Mouse (Mus musculus) CH12.LX (cell line): ENCODE results near the gene Agfg2. TPM values are rescaled to one million over a fixed set of nuclear protein-coding genes. Genes with fewer than 3 reads are reported as not detected.
A peak's percentile ranks its signal among the peaks of the same experiment; 100 is the strongest.

ENCODE experiments used
- DNase-seq: peaks from one replicate; pipeline ENCODE4 v3.0.0-alpha.2; 2013; ENCODE audit errors: extremely low read depth
- H3K27ac ChIP-seq: 2 replicates; pipeline ENCODE4 v1.5.1; 2012; ENCODE audit warnings: low read depth, mild to moderate bottlenecking, control low read depth, moderate library complexity; ENCODE audit not compliant: insufficient read depth
- H3K27me3 ChIP-seq: replicated peaks from 2 replicates; pipeline ENCODE3; 2012; ENCODE audit warnings: inconsistent platforms
- H3K36me3 ChIP-seq, 2 experiments: replicated peaks in 1 of 2; 2 replicates each; pipeline versions ENCODE3 to v1.6.1; 2012; ENCODE audit warnings: inconsistent platforms in 1 of 2, low read length in 1 of 2, mild to moderate bottlenecking in 1 of 2, mixed read lengths in 1 of 2, moderate library complexity in 1 of 2; ENCODE audit not compliant: control insufficient read depth in 1 of 2, insufficient read depth in 1 of 2
- H3K4me1 ChIP-seq, 2 experiments: 2 replicates each; pipeline ENCODE4 v1.6.1; 2012; ENCODE audit warnings: inconsistent platforms in 1 of 2, moderate library complexity in 1 of 2; ENCODE audit not compliant: insufficient read depth in 2 of 2, control insufficient read depth in 1 of 2
- H3K4me2 ChIP-seq: 2 replicates; pipeline ENCODE4 v1.6.1; 2012; ENCODE audit warnings: low read depth, mild to moderate bottlenecking, control low read depth; ENCODE audit not compliant: poor library complexity, insufficient read depth, severe bottlenecking
- H3K4me3 ChIP-seq, 3 experiments: fragments of 150-350 bp in 1 of 3; sonication (generic) in 1 of 3; replicated peaks in 1 of 3; 2 replicates each; pipeline versions ENCODE3 to v1.5.1; 2011 to 2012; ENCODE audit warnings: low read depth in 2 of 3, low read length in 2 of 3, mild to moderate bottlenecking in 2 of 3, moderate library complexity in 2 of 3, control low read depth in 1 of 3, improper control_type of control experiment in 1 of 3, inconsistent platforms in 1 of 3, mixed read lengths in 1 of 3; ENCODE audit not compliant: poor library complexity in 1 of 3
- H3K79me2 ChIP-seq: replicated peaks from 2 replicates; pipeline ENCODE4 v1.6.1; 2012; ENCODE audit warnings: mild to moderate bottlenecking, moderate library complexity; ENCODE audit not compliant: control insufficient read depth, poor library complexity, insufficient read depth, severe bottlenecking; ENCODE audit errors: extremely low read depth
- H3K9ac ChIP-seq: 2 replicates; pipeline ENCODE4 v1.6.1; 2012; ENCODE audit warnings: low read depth, mild to moderate bottlenecking, control low read depth, moderate library complexity; ENCODE audit not compliant: insufficient read depth
- H3K9me3 ChIP-seq: replicated peaks from 2 replicates; pipeline ENCODE3; 2012; ENCODE audit warnings: low read length, inconsistent platforms, mixed read lengths
- BHLHE40 ChIP-seq: IDR thresholded peaks from 2 replicates; pipeline ENCODE4 v1.6.1; 2011; ENCODE audit warnings: mild to moderate bottlenecking, low read depth, low read length, improper control_type of control experiment
- CTCF ChIP-seq, 2 experiments: IDR thresholded peaks in 1 of 2; conservative IDR thresholded peaks in 1 of 2; 2 replicates each; pipeline ENCODE4 v1.5.1; 2011 to 2012; ENCODE audit warnings: low read depth in 2 of 2, low read length in 2 of 2, improper control_type of control experiment in 1 of 2, inconsistent platforms in 1 of 2, mild to moderate bottlenecking in 1 of 2, moderate library complexity in 1 of 2
- E2F4 ChIP-seq: IDR thresholded peaks from 2 replicates; pipeline ENCODE4 v1.6.1; 2011; ENCODE audit warnings: low read depth, low read length, improper control_type of control experiment; ENCODE audit not compliant: insufficient replicate concordance
- ELF1 ChIP-seq: IDR thresholded peaks from 2 replicates; pipeline ENCODE4 v1.6.1; 2014; ENCODE audit warnings: low read depth, mild to moderate bottlenecking, inconsistent platforms, low read length, improper control_type of control experiment
- EP300 ChIP-seq: IDR thresholded peaks from 2 replicates; pipeline ENCODE4 v1.6.1; 2011; ENCODE audit warnings: low read length, improper control_type of control experiment
- ETS1 ChIP-seq: conservative IDR thresholded peaks from 2 replicates; pipeline ENCODE4 v1.6.1; 2012; ENCODE audit warnings: low read depth, mild to moderate bottlenecking, inconsistent platforms, low read length, improper control_type of control experiment, moderate library complexity
- HCFC1 ChIP-seq: IDR thresholded peaks from 2 replicates; pipeline ENCODE4 v1.6.1; 2012; ENCODE audit warnings: low read depth, mild to moderate bottlenecking, inconsistent platforms, low read length, improper control_type of control experiment
- IRF4 ChIP-seq: IDR thresholded peaks from 2 replicates; pipeline ENCODE4 v1.6.1; 2014; ENCODE audit warnings: low read depth, mild to moderate bottlenecking, inconsistent platforms, low read length, improper control_type of control experiment
- JUN ChIP-seq: IDR thresholded peaks from 2 replicates; pipeline ENCODE4 v1.6.1; 2011; ENCODE audit warnings: low read depth, mild to moderate bottlenecking, low read length, improper control_type of control experiment, moderate library complexity; ENCODE audit not compliant: insufficient read depth
- JUND ChIP-seq: conservative IDR thresholded peaks from 2 replicates; pipeline ENCODE4 v1.6.1; 2011; ENCODE audit warnings: low read depth, low read length, improper control_type of control experiment
- MAFK ChIP-seq: IDR thresholded peaks from 2 replicates; pipeline ENCODE4 v1.6.1; 2011; ENCODE audit warnings: low read length, improper control_type of control experiment; ENCODE audit not compliant: insufficient replicate concordance
- MAX ChIP-seq: IDR thresholded peaks from 2 replicates; pipeline ENCODE4 v1.6.1; 2011; ENCODE audit warnings: low read length, improper control_type of control experiment
- MAZ ChIP-seq: IDR thresholded peaks from 2 replicates; pipeline ENCODE4 v1.6.1; 2012; ENCODE audit warnings: low read depth, mild to moderate bottlenecking, inconsistent platforms, low read length, improper control_type of control experiment, moderate library complexity
- MEF2A ChIP-seq: IDR thresholded peaks from 2 replicates; pipeline ENCODE4 v1.6.1; 2014; ENCODE audit warnings: low read depth, mild to moderate bottlenecking, inconsistent platforms, low read length, improper control_type of control experiment, borderline replicate concordance
- MYC ChIP-seq: IDR thresholded peaks from 2 replicates; pipeline ENCODE4 v1.6.1; 2011; ENCODE audit warnings: low read depth, mild to moderate bottlenecking, improper control_type of control experiment, low read length
- NRF1 ChIP-seq: IDR thresholded peaks from 2 replicates; pipeline ENCODE4 v1.6.1; 2014; ENCODE audit warnings: low read depth, mild to moderate bottlenecking, inconsistent platforms, low read length, improper control_type of control experiment, moderate library complexity
- PAX5 ChIP-seq: IDR thresholded peaks from 2 replicates; pipeline ENCODE4 v1.6.1; 2012; ENCODE audit warnings: low read length, inconsistent platforms, mixed read lengths
- POLR2AphosphoS2 ChIP-seq: IDR thresholded peaks from 2 replicates; pipeline ENCODE4 v1.6.1; 2011; ENCODE audit warnings: low read depth, low read length, improper control_type of control experiment
- RAD21 ChIP-seq: IDR thresholded peaks from 2 replicates; pipeline ENCODE4 v1.6.1; 2011; ENCODE audit warnings: low read depth, mild to moderate bottlenecking, low read length, improper control_type of control experiment, moderate library complexity
- RCOR1 ChIP-seq: conservative IDR thresholded peaks from 2 replicates; pipeline ENCODE4 v1.6.1; 2012; ENCODE audit warnings: low read depth, mild to moderate bottlenecking, inconsistent platforms, low read length, improper control_type of control experiment
- SIN3A ChIP-seq: IDR thresholded peaks from 2 replicates; pipeline ENCODE4 v1.6.1; 2012; ENCODE audit warnings: low read length, improper control_type of control experiment, inconsistent platforms
- SMC3 ChIP-seq: IDR thresholded peaks from 2 replicates; pipeline ENCODE4 v1.6.1; 2011; ENCODE audit warnings: low read depth, low read length, improper control_type of control experiment
- ZC3H11A ChIP-seq: IDR thresholded peaks from 2 replicates; pipeline ENCODE4 v1.6.1; 2012; ENCODE audit warnings: low read depth, mild to moderate bottlenecking, inconsistent platforms, low read length, improper control_type of control experiment
- ZKSCAN1 ChIP-seq: IDR thresholded peaks from 2 replicates; pipeline ENCODE4 v1.6.1; 2012; ENCODE audit warnings: low read depth, inconsistent platforms, low read length, improper control_type of control experiment, borderline replicate concordance
- dilution Hi-C: fragments of 300-500 bp; cut with MboI; formaldehyde crosslinking; loops from 2 replicates; pipeline ENCODE4 v1.14.3; 2020; ENCODE audit warnings: low sequenced_read_pairs; ENCODE audit not compliant: extremely low pct_unique_long_range_greater_than_20kb, extremely low pct_ligation_motif_present
- in situ Hi-C: fragments of 300-500 bp; cut with MboI; formaldehyde crosslinking; loops from 3 replicates; pipeline ENCODE4 v1.14.3; 2019; ENCODE audit warnings: low sequenced_read_pairs, low pct_ligation_motif_present, low pct_unique_long_range_greater_than_20kb, mixed read lengths
- polyA plus RNA-seq: library from polyadenylated mRNA; unstranded; fragments of >175 nt; gene quantifications from 2 replicates; pipeline ENCODE4 v1.2.1, GENCODE M21; 2012; ENCODE audit warnings: low read depth; ENCODE audit not compliant: insufficient read length
- total RNA-seq, 2 experiments: library from RNA; depleted of rRNA; stranded (reverse); fragments of 300-350 nt in 1 of 2; fragments of >200 nt in 1 of 2; gene quantifications; 2 replicates each; pipeline ENCODE4 v1.2.3; 2012 to 2014

Agfg2 gene
- total and polyA plus RNA-seq, 3 experiments: 8.7 to 16.7 (median 13.4) TPM

DNA sequence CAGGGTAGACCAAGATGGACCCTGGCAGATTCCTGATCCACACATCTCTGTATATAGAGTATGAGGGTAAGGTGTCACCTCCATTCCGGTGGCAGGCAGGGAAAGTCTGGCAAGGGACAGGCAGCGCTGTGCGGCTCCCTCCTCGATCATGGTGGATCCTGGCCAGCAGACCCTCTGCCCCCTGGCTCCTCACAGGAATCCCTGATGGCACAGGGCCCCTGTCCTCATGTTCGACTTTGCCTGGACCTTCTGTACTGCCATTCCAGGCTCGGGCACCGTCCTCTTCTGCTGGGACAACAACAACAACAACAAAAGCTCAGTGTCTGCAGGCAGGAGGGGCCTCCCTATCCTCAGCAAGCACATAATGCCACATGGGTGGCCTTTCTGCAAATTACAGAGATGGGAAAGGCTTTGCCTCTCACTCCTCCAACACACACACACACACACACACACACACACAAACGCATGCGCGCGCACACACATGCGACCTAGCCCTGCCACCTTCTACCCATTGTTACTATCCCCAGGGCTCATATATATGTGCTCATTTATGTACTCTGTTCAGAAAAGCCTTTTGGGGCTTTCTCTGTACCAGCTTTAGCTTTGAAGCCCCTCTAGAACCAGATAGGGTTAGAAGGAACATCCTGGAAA is 49.2 kb upstream of the Agfg2 start:
- dilution Hi-C loops (no loop called here), in situ Hi-C loops (no loop called here)
- peaks cover 0 to 6% of the 10 kb centered on the region in 2 experiments for H3K36me3 ChIP-seq
- peaks cover 0 to 5% of the 10 kb centered on the region in 2 experiments; a peak in 2 of 4 replicates for H3K4me1 ChIP-seq
- H3K9me3 ChIP-seq: no peaks in the 10 kb centered on the region
- DNase-seq: no peak
- H3K4me2 ChIP-seq: no peak overlapping the region
- TF ChIP-seq MAZ (no peak), MAFK (no peak), JUN (no peak), SIN3A (no peak), RCOR1 (no peak), E2F4 (no peak), POLR2AphosphoS2 (no peak), ETS1 (no peak), MEF2A (no peak), PAX5 (no peak), BHLHE40 (no peak)
- H3K27ac ChIP-seq: no peak overlapping the region
- no peak overlapping the region for H3K4me3 ChIP-seq
- H3K27me3 ChIP-seq: no peaks in the 10 kb centered on the region
- no peak overlapping the region for H3K9ac ChIP-seq
- no peaks in the 10 kb centered on the region for H3K79me2 ChIP-seq

DNA sequence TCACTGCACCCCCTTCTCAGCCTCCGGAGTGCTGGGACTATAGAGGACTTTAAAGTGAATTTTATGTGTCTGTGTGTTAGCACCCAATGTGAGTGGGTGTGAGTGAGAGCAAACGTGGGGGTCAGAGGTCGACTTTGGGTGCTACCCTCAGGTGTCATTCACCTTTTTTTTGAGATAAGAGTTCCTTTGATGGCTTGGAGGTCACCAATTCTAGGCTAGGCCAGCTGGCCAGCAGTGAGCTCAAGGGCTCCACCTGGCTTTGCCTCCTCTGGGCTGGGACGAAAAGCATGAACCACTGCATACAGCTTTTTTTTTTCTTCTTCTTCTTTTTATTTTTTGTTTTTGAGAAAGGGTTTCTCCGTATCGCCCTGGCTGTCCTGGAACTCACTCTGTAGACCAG is 42.2 kb upstream of the Agfg2 start:
- TF ChIP-seq ZC3H11A: no peak
- no peak for TF ChIP-seq EP300
- TF ChIP-seq MAX: no peak
- peak; percentile 47 for TF ChIP-seq SMC3
- TF ChIP-seq RAD21: no peak; the same call in none of the 2 replicates
- no peak for TF ChIP-seq PAX5
- TF ChIP-seq ZKSCAN1: no peak
- TF ChIP-seq NRF1: no peak
- TF ChIP-seq ELF1: no peak
- TF ChIP-seq IRF4: no peak
- no peak for TF ChIP-seq JUND
- no peak for TF ChIP-seq MEF2A
- TF ChIP-seq MYC: no peak
- no peak for TF ChIP-seq HCFC1
- TF ChIP-seq CTCF (conservative IDR thresholded peaks at IDR 0.05 in 1 of 2, IDR thresholded peaks at IDR 0.05 in 1 of 2; ENCODE audit: low read depth in 2 of 2, low read length in 2 of 2): peak in 1 of 2 experiments; percentile 39; a peak in 2 of 4 replicates
- TF ChIP-seq, all 38 proteins: peak for 2
- no peak overlapping the region for H3K27ac ChIP-seq
- no peaks in the 10 kb centered on the region for H3K9me3 ChIP-seq
- no peaks in the 10 kb centered on the region for H3K27me3 ChIP-seq
- H3K4me1 ChIP-seq: peaks cover 4 to 20% of the 10 kb centered on the region in 2 experiments; a peak in 3 of 4 replicates
- H3K36me3 ChIP-seq: no peaks in the 10 kb centered on the region
- in situ Hi-C loops: no loop called here
- DNase-seq: no peak
- dilution Hi-C loops: no loop called here
- H3K79me2 ChIP-seq: no peaks in the 10 kb centered on the region
- no peak overlapping the region for H3K4me2 ChIP-seq
- H3K9ac ChIP-seq: no peak overlapping the region
- no peak overlapping the region for H3K4me3 ChIP-seq
